Mouse (Mus musculus): ENCODE data around the gene Selplg. TPM values are rescaled to one million over a fixed set of nuclear protein-coding genes. Genes with fewer than 3 reads are reported as not detected.

The Selplg gene
- total RNA-seq, 2 experiments from 2014 or later, result 25.7 to 28.3 TPM

DNA sequence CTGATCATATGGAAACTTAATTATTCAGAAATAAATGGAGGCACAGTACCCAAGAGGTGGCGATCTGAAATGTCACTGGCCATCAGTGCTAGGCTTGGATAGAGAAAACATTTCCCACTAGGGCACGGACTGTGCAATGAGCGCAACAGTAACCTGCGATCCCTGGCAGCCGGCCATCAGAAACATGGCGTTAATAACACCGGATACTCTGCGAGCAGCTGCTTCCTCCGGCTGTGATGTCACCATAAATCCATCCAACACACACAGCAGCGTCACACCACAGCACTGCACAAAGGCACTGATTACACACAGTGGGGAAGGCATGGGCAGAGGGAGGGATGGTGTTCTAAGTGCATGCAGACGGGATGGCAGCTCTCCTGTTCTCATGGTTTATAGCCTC is 36.7 kb upstream of the Selplg start:
- intact Hi-C loops (cut with DNase I), result no loop called here
- TF ChIP-seq CTCF (IDR thresholded peaks at IDR 0.05), result no peak
- DNase-seq (ENCODE audit: extremely low spot score in 1 of 2, low spot score in 2 of 2), result no peak
- Histone ChIP-seq H3K27ac (no peak overlapping the region), H3K4me3 (no peak overlapping the region)

DNA sequence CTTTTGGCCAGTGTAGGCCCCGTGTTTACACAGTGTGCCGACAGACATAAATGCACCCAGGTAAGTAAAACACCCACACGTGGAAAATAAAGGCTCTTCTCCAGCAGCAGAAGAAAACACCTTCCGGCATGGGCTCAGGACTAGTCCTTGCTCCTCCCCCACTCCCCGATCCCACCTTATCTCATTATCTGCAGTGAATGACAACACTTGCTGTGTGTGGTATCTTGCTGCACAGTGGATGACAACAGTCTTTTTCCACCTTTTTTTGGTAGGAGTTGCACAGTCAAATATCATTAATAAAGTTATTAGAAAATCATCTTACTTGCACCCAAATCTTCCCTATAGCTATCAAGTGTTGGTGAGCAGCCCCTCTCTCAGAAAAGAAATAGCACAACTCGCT is 32.5 kb upstream of the Selplg start:
- H3K27ac ChIP-seq, result no peak overlapping the region
- no peak for DNase-seq (ENCODE audit: extremely low spot score in 1 of 2, low spot score in 2 of 2)
- TF ChIP-seq CTCF (IDR thresholded peaks at IDR 0.05), result no peak
- intact Hi-C loops (cut with DNase I), result no loop called here
- no peak overlapping the region for H3K4me3 ChIP-seq

DNA sequence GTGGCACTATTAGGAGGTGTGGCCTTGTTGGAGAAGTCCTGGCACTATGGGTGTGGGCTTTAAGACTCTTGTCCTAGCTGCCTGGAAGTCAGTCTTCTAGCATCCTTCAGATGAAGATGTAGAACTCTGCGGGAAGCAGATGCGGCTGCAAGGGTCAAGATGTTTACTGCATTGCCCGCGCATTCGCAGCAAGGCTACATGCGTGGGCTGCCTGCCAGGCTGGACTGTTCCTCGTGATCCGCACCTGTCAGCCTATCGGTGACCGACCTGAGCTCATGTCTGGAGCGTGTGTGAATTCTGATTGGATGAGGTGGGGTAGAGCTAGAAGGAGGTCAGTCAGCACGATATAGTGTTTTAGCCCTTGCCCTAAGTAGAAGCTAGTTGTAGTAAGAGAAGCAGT is 31.6 kb upstream of the Selplg start:
- Histone ChIP-seq H3K27ac (no peak overlapping the region), H3K4me3 (no peak overlapping the region)
- intact Hi-C loops (cut with DNase I), result loop anchor here (2.0 kb wide), 1 partner anchor 43 kb away; no protein-coding TSS in a partner anchor
- TF ChIP-seq CTCF (IDR thresholded peaks at IDR 0.05), result no peak
- no peak for DNase-seq (ENCODE audit: extremely low spot score in 1 of 2, low spot score in 2 of 2)

DNA sequence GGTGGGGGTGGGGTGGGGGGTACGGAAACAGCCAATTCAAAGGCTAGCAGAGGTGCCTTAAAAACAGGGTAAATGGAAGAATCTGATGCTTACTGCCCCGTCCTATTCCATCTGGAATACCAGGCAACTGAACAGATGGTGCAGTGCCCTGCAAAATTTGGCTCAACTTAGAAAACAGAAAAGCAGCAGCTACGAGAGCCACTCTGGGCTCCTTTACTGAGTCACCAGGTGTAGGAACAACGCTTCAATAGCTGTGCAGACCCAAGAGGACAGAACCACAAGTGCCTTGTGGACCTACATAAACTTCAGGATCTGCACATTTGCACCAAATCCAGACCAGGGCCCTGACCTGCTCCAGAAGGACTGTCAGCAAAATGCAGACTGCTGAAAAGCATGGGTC is 30.0 kb upstream of the Selplg start:
- intact Hi-C loops (cut with DNase I), result loop anchor here (2.0 kb wide), 1 partner anchor 44 kb away; no protein-coding TSS in a partner anchor
- no peak for DNase-seq (ENCODE audit: extremely low spot score in 1 of 2, low spot score in 2 of 2)
- TF ChIP-seq CTCF (IDR thresholded peaks at IDR 0.05), result no peak
- Histone ChIP-seq H3K4me3 (no peak overlapping the region), H3K27ac (0 out of 2 replicates have a peak overlapping the region, but pooled peaks have one; percentile 24)

DNA sequence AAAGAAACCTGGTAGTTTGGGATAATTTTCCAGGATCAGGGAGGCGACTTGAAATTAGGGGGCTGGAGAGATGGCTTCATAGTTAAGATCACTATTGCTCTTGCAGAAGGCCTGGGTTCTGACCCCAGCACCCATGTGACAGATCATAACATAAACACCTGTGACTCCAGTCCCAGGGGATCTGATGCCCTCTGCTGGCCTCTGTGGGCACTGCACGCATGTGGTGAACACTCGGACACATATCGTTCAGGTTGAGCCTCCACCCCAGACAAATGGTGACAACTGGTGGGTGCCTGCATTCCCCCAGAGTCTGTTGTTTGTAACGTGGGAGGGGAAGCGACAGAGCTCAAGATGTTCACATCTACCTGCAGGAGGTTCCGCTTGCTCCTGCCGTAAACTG is 28.9 kb upstream of the Selplg start:
- DNase-seq (ENCODE audit: extremely low spot score in 1 of 2, low spot score in 2 of 2), result no peak
- intact Hi-C loops (cut with DNase I), result no loop called here
- Histone ChIP-seq H3K4me3 (no peak overlapping the region), H3K27ac (no peak overlapping the region)
- peak; percentile 49 for TF ChIP-seq CTCF (IDR thresholded peaks at IDR 0.05)

DNA sequence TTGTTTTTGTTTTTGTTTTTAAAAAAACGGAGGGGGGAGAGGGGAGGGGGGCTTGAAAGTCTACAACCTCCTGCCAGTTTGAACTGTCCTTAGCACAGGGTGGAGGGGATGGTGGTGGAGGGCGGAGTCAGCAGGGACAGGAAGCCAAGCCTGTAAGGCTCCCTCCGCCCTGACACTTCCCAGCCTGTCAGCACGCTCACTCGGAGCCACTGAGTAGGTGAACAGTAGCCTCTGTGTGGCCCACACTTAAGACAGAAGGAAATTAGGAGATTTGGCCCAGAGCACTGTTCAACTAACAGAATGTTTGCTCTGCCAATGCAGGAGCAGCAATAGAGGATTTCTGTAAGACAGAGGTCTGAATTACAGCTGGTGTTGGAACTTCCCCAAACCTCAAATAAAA is 26.5 kb upstream of the Selplg start:
- Histone ChIP-seq H3K4me3 (no peak overlapping the region), H3K27ac (no peak overlapping the region)
- no peak for TF ChIP-seq CTCF (IDR thresholded peaks at IDR 0.05)
- intact Hi-C loops (cut with DNase I), result loop anchor here (5.0 kb wide), 1 partner anchor 73 kb away; no protein-coding TSS in a partner anchor
- DNase-seq (ENCODE audit: extremely low spot score in 1 of 2, low spot score in 2 of 2), result no peak

DNA sequence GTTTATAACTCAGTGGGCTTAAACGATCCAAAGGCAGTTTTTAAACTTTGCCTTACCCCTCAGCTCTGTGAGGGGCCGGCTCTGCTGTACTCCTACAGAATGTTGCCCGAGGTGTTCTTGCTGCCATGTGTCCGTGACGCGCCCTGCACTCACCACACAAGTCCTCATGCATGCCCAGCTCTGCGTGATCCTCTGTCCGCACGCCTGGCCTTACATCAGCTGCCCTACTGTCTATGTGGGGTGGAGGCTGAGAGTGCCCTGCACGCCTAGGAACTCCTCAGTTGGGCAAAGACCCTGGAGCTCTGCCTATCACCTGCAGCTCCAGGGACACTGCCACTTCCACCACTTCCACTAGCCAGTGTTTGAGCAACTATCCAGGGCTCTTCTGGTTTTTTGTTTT is 26.1 kb upstream of the Selplg start:
- intact Hi-C loops (cut with DNase I), result loop anchor here (5.0 kb wide), 1 partner anchor 74 kb away; no protein-coding TSS in a partner anchor
- H3K27ac ChIP-seq, result no peak overlapping the region
- DNase-seq (ENCODE audit: extremely low spot score in 1 of 2, low spot score in 2 of 2), result no peak
- H3K4me3 ChIP-seq, result no peak overlapping the region
- no peak for TF ChIP-seq CTCF (IDR thresholded peaks at IDR 0.05)

DNA sequence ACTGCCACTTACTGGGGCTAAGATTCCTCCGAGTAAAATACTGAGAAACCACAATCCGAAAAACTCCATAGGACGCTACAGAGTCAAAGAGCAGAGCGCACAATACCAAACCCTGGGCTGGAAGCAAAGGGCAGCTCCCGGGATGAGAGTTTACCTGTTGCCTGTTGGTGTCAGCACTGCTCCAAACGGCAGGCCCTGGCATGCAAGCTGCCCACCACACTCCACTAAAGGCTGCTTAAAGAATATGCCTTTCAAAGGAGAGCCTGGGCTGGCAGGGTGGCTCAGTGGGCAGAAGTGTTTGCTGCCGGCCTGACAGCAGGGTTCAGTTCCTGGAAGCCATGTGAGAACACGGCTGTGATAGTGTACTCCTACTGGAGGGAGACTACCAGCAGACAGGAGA is 25.2 kb upstream of the Selplg start:
- H3K4me3 ChIP-seq, result no peak overlapping the region
- no peak overlapping the region for H3K27ac ChIP-seq
- intact Hi-C loops (cut with DNase I), result loop anchor here (5.0 kb wide), 1 partner anchor 75 kb away; no protein-coding TSS in a partner anchor
- no peak for DNase-seq (ENCODE audit: extremely low spot score in 1 of 2, low spot score in 2 of 2)
- no peak; the same call in 1 of the 2 replicates for TF ChIP-seq CTCF (IDR thresholded peaks at IDR 0.05)

DNA sequence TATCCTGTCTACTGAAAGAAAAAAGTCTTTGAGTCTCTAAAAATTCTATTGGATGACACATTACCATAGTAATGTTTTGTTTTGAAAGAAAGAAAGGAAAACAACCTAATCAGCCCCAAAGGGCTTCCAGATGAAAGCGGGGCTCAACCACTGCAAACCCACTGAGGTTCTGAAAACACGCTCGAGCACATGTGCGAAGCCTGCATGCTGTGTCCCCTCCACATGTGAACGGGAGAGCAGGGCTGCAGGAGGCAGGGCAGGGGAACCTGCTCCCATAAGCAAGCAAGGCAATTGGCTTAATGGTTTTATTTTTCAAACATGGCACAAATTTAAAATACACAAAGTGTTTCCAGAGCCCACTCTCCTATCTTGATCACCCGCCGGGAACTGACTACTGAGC is 24.2 kb upstream of the Selplg start:
- DNase-seq (ENCODE audit: extremely low spot score in 1 of 2, low spot score in 2 of 2), result no peak
- Histone ChIP-seq H3K4me3 (no peak overlapping the region), H3K27ac (no peak overlapping the region)
- intact Hi-C loops (cut with DNase I), result loop anchor here (5.0 kb wide), 1 partner anchor 76 kb away; no protein-coding TSS in a partner anchor
- TF ChIP-seq CTCF (IDR thresholded peaks at IDR 0.05), result no peak

DNA sequence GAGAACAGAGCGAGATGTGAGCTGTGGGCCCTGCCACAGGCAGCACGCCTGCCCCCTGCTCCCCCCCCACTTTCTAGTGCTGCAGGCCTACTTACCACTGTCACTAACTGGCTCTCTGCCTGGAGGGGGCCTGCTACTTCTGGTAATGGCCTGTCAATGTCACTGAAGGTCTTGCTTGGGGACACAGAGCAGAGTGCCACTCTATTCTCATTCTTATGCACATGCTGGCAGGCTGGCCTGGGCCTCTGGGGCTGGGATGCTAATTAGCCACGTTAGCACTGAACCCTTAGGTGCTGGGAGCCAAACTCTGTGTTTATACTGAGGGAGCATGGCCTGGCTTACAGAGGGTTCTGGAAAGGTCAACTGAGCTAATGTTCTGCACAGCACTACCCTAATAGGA is 23.3 kb upstream of the Selplg start:
- no peak for DNase-seq (ENCODE audit: extremely low spot score in 1 of 2, low spot score in 2 of 2)
- TF ChIP-seq CTCF (IDR thresholded peaks at IDR 0.05), result no peak
- intact Hi-C loops (cut with DNase I), result loop anchor here (5.0 kb wide), 1 partner anchor 77 kb away; no protein-coding TSS in a partner anchor
- Histone ChIP-seq H3K27ac (no peak overlapping the region), H3K4me3 (no peak overlapping the region)

DNA sequence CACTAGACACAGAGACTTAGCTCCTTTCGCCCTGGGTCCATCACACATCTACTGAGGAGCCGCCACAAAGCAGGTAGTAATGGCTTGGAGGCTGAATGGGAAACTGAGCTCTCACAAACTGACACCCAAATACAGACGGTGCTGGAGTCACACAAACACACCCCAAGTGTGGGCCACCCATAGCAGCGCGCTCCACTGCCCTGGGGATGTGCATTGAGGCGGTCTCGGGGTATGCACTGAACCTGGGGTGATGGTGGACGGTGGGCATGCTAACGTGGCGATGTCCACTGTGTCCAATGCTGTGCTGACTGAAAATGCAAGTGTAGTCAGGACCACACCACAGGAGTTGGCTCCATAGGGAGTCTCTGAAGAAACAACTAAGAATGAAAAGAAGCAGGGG is 22.7 kb upstream of the Selplg start:
- TF ChIP-seq CTCF (IDR thresholded peaks at IDR 0.05), result no peak
- intact Hi-C loops (cut with DNase I), result loop anchor here (5.0 kb wide), 1 partner anchor 77 kb away; no protein-coding TSS in a partner anchor
- Histone ChIP-seq H3K4me3 (no peak overlapping the region), H3K27ac (no peak overlapping the region)
- no peak for DNase-seq (ENCODE audit: extremely low spot score in 1 of 2, low spot score in 2 of 2)

DNA sequence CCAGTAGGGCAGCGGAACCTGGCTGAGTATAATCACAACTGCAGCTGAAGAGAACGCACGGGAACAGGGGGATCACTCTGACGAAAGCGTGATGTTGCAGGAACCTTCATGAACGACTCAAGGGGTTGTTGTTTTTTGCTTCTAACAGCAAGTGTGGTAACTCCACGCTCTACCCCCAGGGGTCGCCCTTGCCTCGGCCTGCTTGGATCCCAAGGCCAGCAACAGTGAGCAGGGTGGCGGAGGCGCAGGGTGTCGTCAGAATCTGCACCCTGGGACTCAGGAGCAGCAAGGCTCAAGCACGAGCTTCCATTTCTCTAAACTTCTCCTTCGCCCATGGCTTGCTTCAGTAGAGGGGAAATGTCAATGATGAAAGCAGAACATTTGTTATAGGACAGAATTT is 22.1 kb upstream of the Selplg start:
- intact Hi-C loops (cut with DNase I), result loop anchor here (1.0 kb wide), 1 partner anchor 100 kb away; no protein-coding TSS in a partner anchor
- peak; percentile 77 to 83 for DNase-seq (ENCODE audit: extremely low spot score in 1 of 2, low spot score in 2 of 2)
- TF ChIP-seq CTCF (IDR thresholded peaks at IDR 0.05), result peak; percentile 92
- Histone ChIP-seq H3K4me3 (no peak overlapping the region), H3K27ac (no peak overlapping the region)

DNA sequence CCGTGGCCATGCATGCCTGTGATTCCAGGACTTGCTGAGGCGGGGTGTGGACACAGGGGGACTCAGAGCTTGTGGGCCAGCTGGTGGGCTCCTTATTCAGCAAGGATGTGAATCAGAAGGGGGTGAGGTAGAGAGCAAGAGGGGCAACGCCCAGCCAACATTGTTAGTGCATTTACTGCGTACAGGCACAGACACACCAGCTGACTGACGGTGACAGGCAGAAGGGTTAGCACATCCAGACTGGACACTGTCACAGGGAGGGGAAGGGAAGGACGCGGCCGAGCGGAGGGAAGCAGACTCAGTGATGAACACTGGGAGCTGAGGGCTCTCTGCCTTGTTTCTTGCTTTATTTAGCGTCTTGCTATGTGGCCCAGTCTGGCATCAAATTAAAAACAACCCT is 21.1 kb upstream of the Selplg start:
- intact Hi-C loops (cut with DNase I), result no loop called here

More for the DNA sequence above, 21.1 kb upstream of the Selplg start:
- TF ChIP-seq CTCF (IDR thresholded peaks at IDR 0.05), result no peak
- H3K4me3 ChIP-seq, result no peak overlapping the region
- H3K27ac ChIP-seq, result no peak overlapping the region
- no peak for DNase-seq (ENCODE audit: extremely low spot score in 1 of 2, low spot score in 2 of 2)

All from left cerebral cortex, adult 2 months (tissue).